Mouse (Mus musculus) intestine, embryonic 16.5 days (tissue): ENCODE data around the gene Cul4a. TPM values are rescaled to one million over a fixed set of nuclear protein-coding genes. Genes with fewer than 3 reads are reported as not detected.

ENCODE experiments used
- microRNA counts: library from miRNA; unstranded; fragments of <30 nt; microRNA quantifications from one replicate; lab custom pipeline; 2016
- microRNA-seq: library from miRNA; unstranded; fragments of <30 nt; microRNA quantifications from one replicate; pipeline ENCODE4, GENCODE M21; 2016
- polyA plus RNA-seq: library from polyadenylated mRNA; unstranded; fragments of >200 nt; fragmentation: Nextera tagmentation; extraction: Ambion mirVana; gene quantifications from 2 replicates; pipeline ENCODE4 v1.2.1, GENCODE M21; 2015

Gene Cul4a
- polyA plus RNA-seq, 1 experiment from 2014 or later: 81.5 TPM

MicroRNAs encoded within 50 kb of the gene (microRNA counts, 519-probe panel; counts per million panel counts)
- microRNA mmu-miR-1968 (lab: Ali Mortazavi, UCI): 1,951 counts per million, percentile 40 among the panel's probes with 10 or more counts

Small RNAs within 50 kb of the gene (microRNA-seq; reads per million reads assigned to microRNA genes)
- 34.8 reads per million, percentile 36 among the genes with 10 or more reads in this experiment for gene Mir1968
- not detected for gene Mir7065

Other genes with a start within 250 kb of the Cul4a start
- gene Mcf2l, start 231.8 kb upstream of the Cul4a start, polyA plus RNA-seq: 13.3 and 14.1 TPM in 2 replicates
- gene F7, start 79.6 kb upstream of the Cul4a start, polyA plus RNA-seq: 0.13 and 0.18 TPM in 2 replicates
- 27.6 and 42.9 TPM in 2 replicates for gene F10, start 68.3 kb upstream of the Cul4a start, polyA plus RNA-seq
- gene Proz, start 44.7 kb upstream of the Cul4a start, polyA plus RNA-seq: 13.0 and 18.5 TPM in 2 replicates
- gene Pcid2, start 162 bp upstream of the Cul4a start, polyA plus RNA-seq: 28.7 and 30.2 TPM in 2 replicates
- gene Lamp1, start 53.5 kb downstream of the Cul4a start, polyA plus RNA-seq: 256 and 550 TPM in 2 replicates
- gene Grtp1, start 95.0 kb downstream of the Cul4a start, polyA plus RNA-seq: 71.7 and 75.3 TPM in 2 replicates
- gene Adprhl1, start 148.5 kb downstream of the Cul4a start, polyA plus RNA-seq: 0.29 and 0.40 TPM in 2 replicates
- gene Dcun1d2, start 182.5 kb downstream of the Cul4a start, polyA plus RNA-seq: 16.9 and 17.7 TPM in 2 replicates
- gene Tmco3, start 182.6 kb downstream of the Cul4a start, polyA plus RNA-seq: 28.0 and 32.5 TPM in 2 replicates
- 116 and 123 TPM in 2 replicates for gene Tfdp1, start 233.1 kb downstream of the Cul4a start, polyA plus RNA-seq